Mouse (Mus musculus) heart, embryonic 15.5 days (tissue): Measurements from ENCODE around the gene Aph1c. TPM values are rescaled to one million over a fixed set of nuclear protein-coding genes. Genes with fewer than 3 reads are reported as not detected.
A peak's percentile ranks its signal among the peaks of the same experiment; 100 is the strongest.

Source experiments
- ATAC-seq: fragments of 200-750 bp; cut with Nextera tagmentation; replicated peaks from 2 replicates; pipeline ENCODE4 v1.8.0; 2017; ENCODE audit warnings: low read depth, moderate TSS enrichment; ENCODE audit not compliant: insufficient number of reproducible peaks, insufficient read depth, low FRiP score
- H3K27ac ChIP-seq: fragments of 300-500 bp; sonication (generic); 2 replicates; pipeline ENCODE4 v1.5.1; 2015; ENCODE audit warnings: mild to moderate bottlenecking, inconsistent platforms
- H3K27me3 ChIP-seq: fragments of 300-500 bp; sonication (generic); 2 replicates; pipeline ENCODE4 v1.6.1; 2015; ENCODE audit warnings: inconsistent platforms
- H3K36me3 ChIP-seq: fragments of 300-500 bp; sonication (generic); 2 replicates; pipeline ENCODE4 v1.6.1; 2015; ENCODE audit warnings: mild to moderate bottlenecking, inconsistent platforms
- H3K4me1 ChIP-seq: fragments of 300-500 bp; sonication (generic); replicated peaks from 2 replicates; pipeline ENCODE4 v1.6.1; 2015; ENCODE audit warnings: inconsistent platforms
- H3K4me2 ChIP-seq: fragments of 300-500 bp; sonication (generic); 2 replicates; pipeline ENCODE4 v1.6.1; 2015; ENCODE audit warnings: inconsistent platforms, mild to moderate bottlenecking, moderate library complexity
- H3K4me3 ChIP-seq: fragments of 300-500 bp; sonication (generic); 2 replicates; pipeline ENCODE4 v1.5.1; 2015; ENCODE audit warnings: mild to moderate bottlenecking, inconsistent platforms
- H3K9ac ChIP-seq: fragments of 300-500 bp; sonication (generic); 2 replicates; pipeline ENCODE4 v1.6.1; 2015; ENCODE audit warnings: mild to moderate bottlenecking, inconsistent platforms
- H3K9me3 ChIP-seq: fragments of 300-500 bp; sonication (generic); replicated peaks from 2 replicates; pipeline ENCODE4 v1.6.1; 2016; ENCODE audit warnings: inconsistent platforms
- WGBS: fragments of 180-500 bp; shearing (Covaris S2); methylation state at CpG from one replicate; pipeline ENCODE4 v1.1.7; 2015; ENCODE audit warnings: mixed read lengths; 5-methylcytosine and 5-hydroxymethylcytosine counted together
- polyA plus RNA-seq: library from polyadenylated mRNA; unstranded; fragments of >200 nt; fragmentation: Nextera tagmentation; extraction: Ambion mirVana; gene quantifications from 2 replicates; pipeline ENCODE4 v1.2.1, GENCODE M21; 2015

Aph1c gene
- polyA plus RNA-seq, 1 experiment from 2014 or later, result 1.7 TPM

DNA sequence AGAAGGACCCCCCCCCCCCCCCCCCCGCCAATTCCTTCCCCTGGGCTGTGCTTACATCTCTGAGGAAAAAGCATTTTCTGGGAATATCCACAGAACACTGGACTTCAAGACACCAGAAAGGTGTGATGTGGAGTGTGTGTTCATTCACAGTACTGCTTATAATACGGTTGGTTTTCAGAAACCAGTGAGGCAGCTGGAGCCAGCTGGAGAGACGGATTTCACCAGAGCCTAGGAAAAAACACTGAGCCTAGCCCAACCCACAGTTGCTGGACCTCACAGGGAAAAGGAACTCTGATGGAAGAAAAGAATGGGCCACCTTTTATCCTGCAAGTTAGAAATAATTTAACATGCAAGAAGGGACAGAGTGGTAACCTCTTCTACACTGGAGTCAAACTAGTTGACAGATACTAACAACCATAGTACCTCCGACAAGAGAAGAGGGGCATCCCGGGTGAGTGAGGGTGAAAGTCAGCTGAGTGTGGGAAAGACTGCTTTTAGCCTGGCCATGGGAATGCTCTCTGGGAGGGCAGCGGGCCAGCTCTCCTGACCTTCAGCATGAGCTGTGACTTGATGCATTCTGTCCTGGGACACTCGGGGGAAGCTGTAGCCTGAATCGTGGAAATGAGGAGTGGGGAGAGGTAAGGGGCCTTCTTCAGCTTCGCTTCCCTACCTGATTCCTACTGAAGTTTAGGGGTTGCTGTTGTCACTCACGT lies 37.6 kb upstream of the Aph1c start:
- Histone ChIP-seq H3K4me1 (peaks cover 8% of the 10 kb centered on the region), H3K4me2 (no peak overlapping the region), H3K9ac (no peak overlapping the region), H3K27me3 (no peaks in the 10 kb centered on the region), H3K27ac (peak overlapping the region; percentile 14), H3K36me3 (peaks cover 7% of the 10 kb centered on the region; the same call in 1 of the 2 replicates), H3K9me3 (peaks cover 3% of the 10 kb centered on the region; the same call in 1 of the 2 replicates), H3K4me3 (no peak overlapping the region)
- 54% methylated on average over 10 of the region's 10 CpGs for WGBS
- peak; percentile 60 for ATAC-seq

DNA sequence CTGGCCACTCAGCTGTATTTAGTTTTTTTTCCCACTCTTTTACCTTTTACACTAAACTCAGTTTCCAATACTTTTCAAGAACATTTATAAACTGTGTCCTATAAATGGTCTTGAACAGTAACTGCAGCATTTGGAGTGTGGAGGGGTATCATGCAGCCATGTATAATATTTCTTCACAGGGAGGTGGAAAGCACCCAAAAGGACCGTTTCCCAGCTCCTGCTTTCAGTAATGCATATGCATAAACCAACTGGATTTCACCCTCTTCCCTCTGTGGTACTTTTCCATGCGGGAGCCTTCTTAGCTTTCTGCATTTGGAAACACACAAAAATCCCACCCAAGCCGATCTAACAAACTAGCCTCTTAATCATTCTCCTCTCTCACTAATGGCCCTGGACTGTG lies 30.2 kb upstream of the Aph1c start:
- Histone ChIP-seq H3K9me3 (no peaks in the 10 kb centered on the region), H3K27me3 (no peaks in the 10 kb centered on the region), H3K27ac (no peak overlapping the region), H3K9ac (no peak overlapping the region), H3K4me1 (peaks cover 23% of the 10 kb centered on the region), H3K36me3 (peaks cover 8% of the 10 kb centered on the region; the same call in 1 of the 2 replicates), H3K4me3 (no peak overlapping the region), H3K4me2 (no peak overlapping the region)
- no peak for ATAC-seq
- 71% methylated on average over 3 of the region's 3 CpGs for WGBS

DNA sequence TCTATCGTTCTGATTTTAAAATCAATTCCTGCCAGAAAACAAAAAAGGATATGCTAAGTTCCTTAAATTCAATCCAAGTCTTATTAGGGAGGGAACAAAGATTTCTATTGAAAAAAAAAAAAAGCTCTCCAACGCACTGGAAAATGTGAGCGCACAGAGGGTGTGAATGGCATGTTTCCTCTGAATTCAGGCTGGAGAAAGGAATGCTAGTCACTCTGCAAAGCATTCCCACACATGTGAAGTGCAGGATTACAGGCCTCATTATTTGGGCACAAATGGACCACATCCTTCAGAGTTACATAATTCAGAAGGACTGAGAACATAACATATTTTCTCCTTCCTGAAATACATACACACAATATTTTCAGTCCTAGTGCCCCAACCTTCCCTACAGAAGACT lies 28.9 kb upstream of the Aph1c start:
- no peak for ATAC-seq
- Histone ChIP-seq H3K36me3 (peaks cover 8% of the 10 kb centered on the region; the same call in 1 of the 2 replicates), H3K9me3 (no peaks in the 10 kb centered on the region), H3K27me3 (no peaks in the 10 kb centered on the region), H3K4me2 (no peak overlapping the region), H3K4me3 (no peak overlapping the region), H3K4me1 (peaks cover 25% of the 10 kb centered on the region), H3K9ac (no peak overlapping the region), H3K27ac (peak overlapping the region; percentile 60)
- WGBS, result 52% methylated on average over 3 of the region's 3 CpGs

DNA sequence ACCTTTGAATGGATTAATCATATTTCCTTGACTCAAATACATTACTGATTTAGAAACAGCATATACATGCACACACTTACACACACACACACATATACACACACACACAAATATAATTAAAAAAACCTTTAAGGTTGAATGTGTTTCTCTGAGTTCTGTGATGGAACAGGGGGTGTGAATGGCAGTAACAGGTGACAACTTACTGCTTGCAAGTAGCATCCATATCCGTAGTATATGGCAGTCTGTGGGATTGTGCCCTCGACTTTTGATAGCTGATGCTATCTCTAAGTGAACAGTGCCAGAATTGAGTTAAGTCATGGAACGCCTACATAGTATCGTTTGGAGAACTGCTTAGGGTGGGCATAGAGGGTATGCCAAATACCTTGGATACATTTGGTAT lies 27.7 kb upstream of the Aph1c start:
- Histone ChIP-seq H3K27me3 (no peaks in the 10 kb centered on the region), H3K9me3 (no peaks in the 10 kb centered on the region), H3K4me3 (no peak overlapping the region), H3K4me1 (peaks cover 21% of the 10 kb centered on the region), H3K36me3 (peaks cover 8% of the 10 kb centered on the region; the same call in 1 of the 2 replicates), H3K27ac (no peak overlapping the region), H3K4me2 (no peak overlapping the region), H3K9ac (no peak overlapping the region)
- 83% methylated on average over 4 of the region's 4 CpGs for WGBS
- ATAC-seq, result no peak

DNA sequence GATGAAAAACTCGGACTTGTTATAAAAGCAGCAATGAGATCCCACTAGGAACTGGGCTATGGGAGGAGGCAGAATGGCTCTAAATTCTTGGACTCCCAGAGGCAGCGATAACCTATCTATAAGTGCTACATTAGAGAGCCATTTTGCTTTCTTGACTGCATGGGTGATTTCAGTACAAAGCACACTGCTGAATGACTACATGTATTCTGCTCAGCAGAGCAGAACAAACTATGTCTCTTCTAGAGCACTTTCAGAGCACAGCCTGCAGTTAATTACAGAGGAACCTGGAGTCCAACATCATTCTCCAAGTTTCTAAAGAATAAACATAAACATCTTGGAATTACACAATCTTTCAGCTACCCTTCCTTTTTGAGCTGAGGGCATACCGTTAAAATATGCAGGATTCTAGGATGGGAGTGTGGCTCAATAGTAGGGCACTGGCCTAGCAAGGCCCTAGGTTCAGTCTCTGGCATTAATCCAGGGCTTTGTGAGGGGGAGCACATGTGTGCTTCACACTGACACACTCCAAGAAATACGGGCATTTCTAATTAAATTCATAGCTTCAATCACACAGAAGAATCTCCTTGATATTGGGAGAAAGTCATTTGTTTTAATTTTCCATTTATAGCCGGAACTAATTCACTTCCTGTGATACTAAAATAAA lies 26.7 kb upstream of the Aph1c start:
- Histone ChIP-seq H3K4me2 (no peak overlapping the region), H3K27ac (no peak overlapping the region), H3K36me3 (peaks cover 8% of the 10 kb centered on the region; the same call in 1 of the 2 replicates), H3K9ac (no peak overlapping the region), H3K4me3 (no peak overlapping the region), H3K27me3 (no peaks in the 10 kb centered on the region), H3K9me3 (no peaks in the 10 kb centered on the region), H3K4me1 (peaks cover 21% of the 10 kb centered on the region)
- no peak for ATAC-seq
- 76% methylated on average over 5 of the region's 5 CpGs for WGBS

DNA sequence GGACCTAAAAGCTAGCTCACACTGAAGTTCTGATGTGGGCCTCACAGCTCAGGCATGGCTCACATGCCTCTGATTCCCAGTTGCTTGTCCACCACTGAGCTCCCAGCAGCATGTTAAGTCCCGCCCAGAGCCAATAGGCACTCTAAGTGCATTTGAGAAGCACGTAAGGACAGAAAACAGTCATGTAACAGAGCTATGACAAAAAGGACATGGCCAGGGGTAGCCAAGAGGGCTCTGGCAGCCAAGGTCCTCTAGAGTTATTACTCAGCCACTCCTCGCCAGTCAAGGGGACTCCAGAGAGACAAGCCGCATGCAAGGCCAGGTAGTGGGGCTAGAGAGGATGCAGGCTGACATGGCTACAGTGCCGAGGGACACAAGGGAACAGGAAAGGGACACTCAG lies 25.0 kb upstream of the Aph1c start:
- H3K9me3 ChIP-seq, result no peaks in the 10 kb centered on the region

DNA sequence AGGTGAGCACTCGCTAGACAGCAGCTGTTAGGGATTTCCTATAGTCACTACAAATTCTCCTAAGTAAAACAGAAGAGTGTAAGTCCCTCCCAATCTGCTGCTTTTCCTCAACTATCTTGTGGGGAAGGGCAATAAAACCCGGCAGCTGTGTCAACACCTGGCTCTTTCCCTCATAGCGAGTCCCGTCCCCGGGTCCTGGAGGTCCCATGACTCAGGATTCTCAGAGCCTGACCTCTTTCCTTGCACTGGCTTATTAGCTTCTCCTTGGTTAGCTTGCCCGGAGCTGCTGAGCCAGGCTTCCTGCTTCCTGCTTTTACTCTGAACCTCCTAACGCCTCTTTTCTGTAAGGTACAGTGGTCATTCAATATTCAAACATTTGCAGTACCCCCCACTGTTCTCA lies 21.3 kb upstream of the Aph1c start:
- no peak for ATAC-seq
- Histone ChIP-seq H3K36me3 (peaks cover 5% of the 10 kb centered on the region; the same call in 1 of the 2 replicates), H3K27me3 (no peaks in the 10 kb centered on the region), H3K4me2 (no peak overlapping the region), H3K9me3 (no peaks in the 10 kb centered on the region), H3K27ac (no peak overlapping the region), H3K4me3 (no peak overlapping the region), H3K9ac (no peak overlapping the region), H3K4me1 (peaks cover 8% of the 10 kb centered on the region; the same call in 1 of the 2 replicates)
- WGBS, result 65% methylated on average over 7 of the region's 7 CpGs

More for the DNA sequence above, 25.0 kb upstream of the Aph1c start:
- H3K36me3 ChIP-seq, result peaks cover 8% of the 10 kb centered on the region; the same call in 1 of the 2 replicates
- no peak overlapping the region for H3K9ac ChIP-seq
- no peak overlapping the region for H3K4me2 ChIP-seq
- H3K27me3 ChIP-seq, result no peaks in the 10 kb centered on the region
- H3K27ac ChIP-seq, result no peak overlapping the region
- 80% methylated on average over 5 of the region's 5 CpGs for WGBS
- ATAC-seq, result no peak
- no peak overlapping the region for H3K4me3 ChIP-seq
- peaks cover 21% of the 10 kb centered on the region for H3K4me1 ChIP-seq

DNA sequence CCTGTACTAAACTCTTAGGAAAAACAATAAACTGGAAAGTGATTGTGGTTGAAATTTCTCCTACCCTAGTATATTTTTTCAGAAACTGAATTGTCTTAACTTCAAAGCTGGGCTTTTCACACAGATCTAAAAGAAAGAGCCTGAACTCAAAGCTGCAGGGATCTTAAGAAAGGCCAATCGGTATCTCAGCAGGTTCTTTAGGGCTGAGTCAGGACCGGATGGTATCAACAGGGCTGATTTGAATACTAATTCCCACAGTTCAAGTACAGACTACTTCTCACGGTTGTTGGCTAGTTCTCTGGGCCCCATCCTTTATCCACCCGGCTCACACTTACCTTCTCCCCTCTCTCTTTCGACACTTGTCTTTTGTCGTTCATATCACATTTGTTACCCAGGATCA lies 18.1 kb upstream of the Aph1c start:
- Histone ChIP-seq H3K4me3 (no peak overlapping the region), H3K9me3 (no peaks in the 10 kb centered on the region), H3K4me1 (peaks cover 8% of the 10 kb centered on the region; the same call in 1 of the 2 replicates), H3K27ac (no peak overlapping the region), H3K27me3 (no peaks in the 10 kb centered on the region), H3K4me2 (no peak overlapping the region), H3K9ac (no peak overlapping the region), H3K36me3 (peaks cover 4% of the 10 kb centered on the region; the same call in 1 of the 2 replicates)
- ATAC-seq, result no peak
- WGBS, result 33% methylated on average over 6 of the region's 6 CpGs

DNA sequence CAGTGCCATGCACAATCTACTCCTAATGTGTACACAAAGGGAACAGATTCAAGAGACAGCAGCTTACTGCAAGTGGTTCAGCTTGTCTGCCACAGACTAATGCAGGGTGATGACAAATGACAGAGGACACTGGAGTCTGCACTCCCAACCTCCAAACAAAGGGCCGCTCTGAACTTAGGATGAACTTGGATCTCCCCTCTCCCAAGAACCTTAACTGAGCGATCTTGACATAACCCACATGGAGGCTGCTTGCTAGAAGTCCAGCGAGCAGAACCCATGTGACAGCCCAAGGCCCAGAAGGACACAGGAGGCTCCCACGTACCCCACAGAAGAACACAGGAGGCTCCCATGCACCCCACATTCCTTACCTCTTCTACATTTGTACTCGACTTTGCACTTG lies 16.4 kb upstream of the Aph1c start:
- no peak for ATAC-seq
- H3K4me2 ChIP-seq, result no peak overlapping the region
- H3K36me3 ChIP-seq, result peaks cover 14% of the 10 kb centered on the region
- H3K9me3 ChIP-seq, result no peaks in the 10 kb centered on the region
- peak overlapping the region; percentile 10; the same call in 1 of the 2 replicates for H3K27ac ChIP-seq
- no peak overlapping the region for H3K4me3 ChIP-seq
- WGBS, result 38% methylated on average over 5 of the region's 5 CpGs
- H3K4me1 ChIP-seq, result peaks cover 8% of the 10 kb centered on the region; the same call in 1 of the 2 replicates
- no peaks in the 10 kb centered on the region for H3K27me3 ChIP-seq
- no peak overlapping the region for H3K9ac ChIP-seq

DNA sequence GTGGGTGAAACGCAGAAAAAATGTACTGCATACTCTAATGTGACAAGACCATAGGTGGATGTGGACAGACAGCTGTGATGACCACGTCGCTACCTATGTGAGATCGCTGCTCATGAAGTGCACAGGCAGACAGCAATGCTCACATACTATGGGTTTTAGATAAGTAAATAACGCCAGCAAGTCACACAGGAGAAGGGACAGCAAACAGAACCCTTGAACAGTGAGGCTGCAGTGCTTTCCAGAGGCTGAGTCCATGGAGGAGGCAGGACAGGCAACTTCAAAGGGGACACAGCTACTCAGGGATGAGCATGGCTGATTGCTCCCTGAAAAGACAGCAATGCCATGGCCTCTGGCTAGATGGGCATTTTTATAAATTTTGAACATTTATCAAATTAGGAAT lies 12.3 kb upstream of the Aph1c start:
- 81% methylated on average over 5 of the region's 5 CpGs for WGBS
- H3K4me1 ChIP-seq, result peaks cover 8% of the 10 kb centered on the region; the same call in 1 of the 2 replicates
- no peak for ATAC-seq

DNA sequence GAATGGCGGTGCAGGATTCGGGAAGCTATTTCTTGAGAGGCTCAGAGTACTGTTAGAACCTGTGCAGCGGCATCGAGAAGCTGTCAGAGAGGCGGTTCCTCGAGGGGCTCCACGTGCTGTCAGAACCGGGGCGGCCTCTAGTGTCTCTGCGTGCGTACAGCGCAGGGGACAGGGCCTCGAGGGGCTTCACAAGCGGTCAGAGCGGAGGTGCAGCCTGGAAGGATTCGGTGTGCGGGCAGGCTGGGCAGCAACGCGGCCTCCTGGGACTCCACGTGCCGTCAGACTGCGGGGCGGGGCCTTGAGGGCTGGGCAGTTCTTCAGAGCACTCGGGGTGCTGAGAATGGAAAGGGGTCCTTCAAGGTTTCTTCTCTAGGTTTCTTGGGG lies 563 bp upstream of the Aph1c start:
- Histone ChIP-seq H3K9ac (peak overlapping the region; percentile 49), H3K36me3 (no peaks in the 10 kb centered on the region), H3K9me3 (no peaks in the 10 kb centered on the region), H3K4me2 (peak overlapping the region; percentile 100), H3K27me3 (no peaks in the 10 kb centered on the region), H3K4me3 (peak overlapping the region; percentile 81), H3K4me1 (peaks cover 16% of the 10 kb centered on the region), H3K27ac (no peak overlapping the region)
- WGBS, result under 1% methylated on average over 24 of the region's 24 CpGs
- ATAC-seq, result peak; percentile 50

More for the DNA sequence above, 12.3 kb upstream of the Aph1c start:
- peaks cover 14% of the 10 kb centered on the region for H3K36me3 ChIP-seq
- no peak overlapping the region for H3K9ac ChIP-seq
- H3K4me2 ChIP-seq, result no peak overlapping the region
- no peak overlapping the region for H3K27ac ChIP-seq
- H3K27me3 ChIP-seq, result no peaks in the 10 kb centered on the region
- H3K9me3 ChIP-seq, result no peaks in the 10 kb centered on the region
- H3K4me3 ChIP-seq, result no peak overlapping the region
